Mouse (Mus musculus) lung, postnatal 0 days (tissue): ENCODE results near the gene Gabbr2. TPM values are rescaled to one million over a fixed set of nuclear protein-coding genes. Genes with fewer than 3 reads are reported as not detected.
A peak's percentile ranks its signal among the peaks of the same experiment; 100 is the strongest.

Experiments
- ATAC-seq: fragments of 200-750 bp; cut with Nextera tagmentation; 2 replicates; pipeline ENCODE4 v1.8.0; 2017; ENCODE audit warnings: moderate library complexity
- DNase-seq: peaks from one replicate; pipeline ENCODE4 v3.0.0-alpha.2; 2016; ENCODE audit warnings: low spot score
- H3K27ac ChIP-seq: fragments of 300-500 bp; sonication (generic); 2 replicates; pipeline ENCODE4 v1.5.1; 2014; ENCODE audit warnings: antibody characterized with exemption, mild to moderate bottlenecking, low read length, mixed read lengths
- H3K27me3 ChIP-seq: fragments of 300-500 bp; sonication (generic); replicated peaks from 2 replicates; pipeline ENCODE4 v1.6.1; 2014; ENCODE audit warnings: low read length, mixed read lengths; ENCODE audit not compliant: insufficient read depth
- H3K36me3 ChIP-seq: fragments of 300-500 bp; sonication (generic); 2 replicates; pipeline ENCODE4 v1.6.1; 2014; ENCODE audit warnings: low read length, mixed read lengths; ENCODE audit not compliant: insufficient read depth
- H3K4me1 ChIP-seq: fragments of 300-500 bp; sonication (generic); 2 replicates; pipeline ENCODE4 v1.6.1; 2014; ENCODE audit warnings: antibody characterized with exemption, low read depth, low read length, mixed read lengths; ENCODE audit not compliant: insufficient read depth
- H3K4me2 ChIP-seq: fragments of 300-500 bp; sonication (generic); replicated peaks from 2 replicates; pipeline ENCODE4 v1.6.1; 2014; ENCODE audit warnings: low read depth, mild to moderate bottlenecking, low read length, moderate library complexity, mixed read lengths
- H3K4me3 ChIP-seq: fragments of 300-500 bp; sonication (generic); 2 replicates; pipeline ENCODE4 v1.5.1; 2014; ENCODE audit warnings: low read depth, low read length
- H3K9ac ChIP-seq: fragments of 300-500 bp; sonication (generic); replicated peaks from 2 replicates; pipeline ENCODE4 v1.6.1; 2014; ENCODE audit warnings: low read depth, mild to moderate bottlenecking
- H3K9me3 ChIP-seq: fragments of 300-500 bp; sonication (generic); 2 replicates; pipeline ENCODE4 v1.6.1; 2016; ENCODE audit warnings: low read length, mixed read lengths
- CTCF ChIP-seq: IDR thresholded peaks from 2 replicates; pipeline ENCODE4 v1.5.1; 2016; ENCODE audit warnings: antibody characterized with exemption, mild to moderate bottlenecking
- EP300 ChIP-seq: IDR thresholded peaks from 2 replicates; pipeline ENCODE4 v1.6.1; 2016; ENCODE audit warnings: antibody characterized with exemption, mild to moderate bottlenecking, control low read depth
- WGBS: fragments of 180-500 bp; shearing (Covaris S2); extraction: QIAGEN DNeasy Blood & Tissue Kit; methylation state at CpG from one replicate; pipeline ENCODE4 v1.1.7; 2014; 5-methylcytosine and 5-hydroxymethylcytosine counted together
- polyA plus RNA-seq: library from polyadenylated mRNA; unstranded; fragments of >200 nt; fragmentation: Nextera tagmentation; extraction: Ambion mirVana; gene quantifications from 2 replicates; pipeline ENCODE4 v1.2.1, GENCODE M21; 2015

Gabbr2 gene
- polyA plus RNA-seq, 1 experiment from 2014 or later = not detected

GRCm38 (mm10) chr4:46829656-46830055 lies 162.0 kb downstream of the Gabbr2 start:
- no peaks in the 10 kb centered on the region for H3K9me3 ChIP-seq
- H3K27me3 ChIP-seq = no peaks in the 10 kb centered on the region
- 48% methylated on average over 2 of the region's 2 CpGs for WGBS
- no peak for ATAC-seq
- H3K4me1 ChIP-seq = no peaks in the 10 kb centered on the region
- no peak for DNase-seq
- H3K4me3 ChIP-seq = no peak overlapping the region
- no peaks in the 10 kb centered on the region for H3K36me3 ChIP-seq
- H3K9ac ChIP-seq = no peak overlapping the region
- no peak overlapping the region for H3K4me2 ChIP-seq
- TF ChIP-seq CTCF (no peak), EP300 (no peak)
- no peak overlapping the region for H3K27ac ChIP-seq

DNA sequence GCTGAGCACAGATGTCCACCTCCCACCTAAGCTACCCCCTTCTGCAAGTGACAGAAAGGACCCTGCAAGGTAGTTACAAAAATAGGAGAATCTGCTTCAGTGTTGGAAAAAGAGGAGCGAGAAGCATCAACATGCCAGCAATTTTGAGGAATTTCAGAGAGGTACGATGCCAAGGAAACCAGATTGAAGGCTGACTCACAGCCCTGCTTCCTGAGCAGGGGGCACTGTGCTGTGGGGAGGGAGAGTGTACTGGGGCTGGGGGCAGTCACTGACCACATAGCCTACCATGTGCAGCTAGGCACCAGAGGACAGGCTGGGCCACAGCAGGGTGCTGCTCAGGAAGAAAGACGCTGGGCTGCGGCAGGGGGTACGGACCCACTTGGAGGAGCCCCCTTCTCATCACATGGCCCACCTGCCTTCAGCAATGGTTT lies 163.5 kb downstream of the Gabbr2 start:
- TF ChIP-seq CTCF (no peak), EP300 (no peak)
- no peaks in the 10 kb centered on the region for H3K27me3 ChIP-seq
- H3K36me3 ChIP-seq = no peaks in the 10 kb centered on the region
- no peaks in the 10 kb centered on the region for H3K4me1 ChIP-seq
- WGBS = 82% methylated on average over 5 of the region's 5 CpGs
- no peak overlapping the region for H3K4me3 ChIP-seq
- no peak overlapping the region for H3K9ac ChIP-seq
- no peak overlapping the region for H3K27ac ChIP-seq
- DNase-seq (no peak), ATAC-seq (no peak)
- H3K9me3 ChIP-seq = no peaks in the 10 kb centered on the region
- no peak overlapping the region for H3K4me2 ChIP-seq

DNA sequence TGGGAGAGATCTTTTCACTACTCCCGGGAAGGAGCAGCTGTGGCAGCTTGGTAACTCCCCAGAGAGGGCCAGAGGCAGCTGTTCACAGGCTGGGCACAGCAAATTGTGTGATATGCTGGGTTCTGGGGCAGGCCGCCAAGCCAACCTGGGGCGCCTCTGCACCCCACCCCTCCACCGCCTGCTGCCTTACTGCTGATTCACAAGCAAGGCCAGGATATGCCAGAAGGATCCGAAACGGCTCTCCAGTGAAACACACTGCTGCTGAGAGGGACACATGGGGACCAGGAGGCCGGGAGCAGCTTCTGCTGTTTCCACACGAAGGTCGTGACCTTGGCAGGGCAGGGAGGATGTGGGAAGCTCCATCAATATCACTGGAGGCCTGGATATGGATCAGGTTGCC lies 164.2 kb downstream of the Gabbr2 start:
- WGBS = 56% methylated on average over 9 of the region's 9 CpGs
- ATAC-seq (no peak), DNase-seq (no peak)
- TF ChIP-seq EP300 = no peak
- TF ChIP-seq CTCF = no peak
- Histone ChIP-seq H3K27me3 (no peaks in the 10 kb centered on the region), H3K27ac (no peak overlapping the region), H3K4me2 (no peak overlapping the region), H3K9ac (no peak overlapping the region), H3K9me3 (no peaks in the 10 kb centered on the region), H3K36me3 (no peaks in the 10 kb centered on the region), H3K4me3 (no peak overlapping the region), H3K4me1 (no peaks in the 10 kb centered on the region)

GRCm38 (mm10) chr4:46825846-46826529 lies 165.7 kb downstream of the Gabbr2 start:
- WGBS = 76% methylated on average over 10 of the region's 10 CpGs
- TF ChIP-seq EP300 (no peak), CTCF (no peak)
- DNase-seq = no peak
- Histone ChIP-seq H3K4me3 (no peak overlapping the region), H3K27me3 (no peaks in the 10 kb centered on the region), H3K4me2 (no peak overlapping the region), H3K9ac (no peak overlapping the region), H3K4me1 (no peaks in the 10 kb centered on the region), H3K36me3 (no peaks in the 10 kb centered on the region), H3K27ac (no peak overlapping the region), H3K9me3 (no peaks in the 10 kb centered on the region)
- no peak for ATAC-seq

DNA sequence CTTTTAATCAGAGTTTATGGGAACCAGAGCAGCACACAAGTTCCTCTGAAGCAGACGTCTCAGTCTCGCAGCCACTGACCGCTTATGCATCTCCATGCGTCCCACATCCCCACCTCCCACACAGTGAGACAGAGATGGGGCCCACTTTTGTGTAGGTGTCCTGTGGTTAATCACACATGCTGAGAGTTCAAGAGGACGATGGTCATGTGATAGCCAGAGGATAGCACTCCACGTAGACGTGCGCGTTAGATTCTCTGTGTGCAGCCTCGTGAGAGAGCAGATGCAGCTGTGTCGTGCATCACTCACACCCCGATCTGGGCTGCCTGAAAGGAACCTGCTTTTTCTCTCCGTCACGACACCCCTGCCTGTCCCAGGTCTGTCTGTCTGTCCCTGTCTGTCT lies 167.9 kb downstream of the Gabbr2 start:
- H3K9ac ChIP-seq = no peak overlapping the region
- DNase-seq (no peak), ATAC-seq (no peak)
- no peak overlapping the region for H3K27ac ChIP-seq
- H3K36me3 ChIP-seq = no peaks in the 10 kb centered on the region
- no peak for TF ChIP-seq CTCF
- TF ChIP-seq EP300 = no peak
- H3K9me3 ChIP-seq = no peaks in the 10 kb centered on the region
- no peaks in the 10 kb centered on the region for H3K4me1 ChIP-seq
- no peak overlapping the region for H3K4me2 ChIP-seq
- WGBS = 63% methylated on average over 14 of the region's 14 CpGs
- H3K4me3 ChIP-seq = no peak overlapping the region
- no peaks in the 10 kb centered on the region for H3K27me3 ChIP-seq

DNA sequence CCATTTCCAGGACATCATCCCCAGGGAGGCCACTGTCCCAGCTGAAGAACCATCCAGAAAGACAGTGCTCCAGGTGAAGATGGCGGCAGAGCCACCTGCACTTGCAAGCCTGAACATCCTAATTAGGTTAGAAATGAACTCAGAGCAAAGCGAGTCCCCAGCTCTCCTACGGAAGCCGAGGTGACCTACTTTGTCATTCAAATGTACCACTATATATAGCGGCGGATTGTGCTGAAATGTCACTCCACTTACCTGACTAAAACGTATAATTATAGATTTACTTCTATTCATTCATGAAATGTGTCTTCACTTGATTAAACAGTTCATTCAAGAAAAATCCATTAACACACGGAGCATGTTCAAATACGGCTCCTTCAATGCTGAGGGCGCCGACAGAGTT lies 170.0 kb downstream of the Gabbr2 start:
- WGBS = 90% methylated on average over 11 of the region's 11 CpGs
- no peaks in the 10 kb centered on the region for H3K9me3 ChIP-seq
- no peak overlapping the region for H3K27ac ChIP-seq
- TF ChIP-seq EP300 (no peak), CTCF (no peak)
- H3K4me3 ChIP-seq = no peak overlapping the region
- H3K36me3 ChIP-seq = no peaks in the 10 kb centered on the region
- no peaks in the 10 kb centered on the region for H3K27me3 ChIP-seq
- no peak for ATAC-seq
- DNase-seq = no peak
- no peak overlapping the region for H3K4me2 ChIP-seq
- H3K9ac ChIP-seq = no peak overlapping the region
- no peaks in the 10 kb centered on the region for H3K4me1 ChIP-seq

DNA sequence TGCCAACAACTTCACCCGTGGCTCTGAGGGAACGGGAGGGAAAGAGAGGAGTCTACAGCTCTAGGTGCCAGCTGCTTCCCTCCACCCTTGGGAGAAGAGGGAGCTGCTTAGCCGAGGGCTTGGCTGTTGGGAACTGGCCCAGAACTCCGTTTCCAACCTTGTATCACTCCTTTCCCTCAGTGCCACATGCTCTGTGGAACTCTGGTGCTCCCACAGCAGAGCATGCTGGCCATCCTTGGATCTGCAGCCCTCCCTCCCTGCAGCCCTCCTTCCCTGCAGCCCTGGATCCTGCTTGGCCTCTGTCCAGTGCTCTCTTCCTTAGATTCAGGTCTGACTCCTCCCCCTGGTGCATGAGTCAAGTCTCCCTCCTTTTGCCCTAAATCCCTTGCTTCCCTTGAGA lies 176.7 kb downstream of the Gabbr2 start:
- Histone ChIP-seq H3K4me1 (no peaks in the 10 kb centered on the region), H3K27me3 (no peaks in the 10 kb centered on the region), H3K4me2 (no peak overlapping the region), H3K9me3 (no peaks in the 10 kb centered on the region), H3K4me3 (no peak overlapping the region), H3K27ac (no peak overlapping the region), H3K9ac (no peak overlapping the region), H3K36me3 (no peaks in the 10 kb centered on the region)
- peak; percentile 4; the same call in 1 of the 2 replicates for TF ChIP-seq CTCF
- TF ChIP-seq EP300 = no peak
- WGBS = 58% methylated on average over 4 of the region's 4 CpGs
- no peak for DNase-seq
- no peak for ATAC-seq
